20 mouse cellular contexts compared by ENCODE assay signal in genomic region chr1:189362579-189362978, GRCm38 (mm10). TPM values are rescaled to one million over a fixed set of nuclear protein-coding genes. Genes with fewer than 3 reads are reported as not detected.
DNase-seq lines count a peak whose midpoint lies in the region; TF ChIP-seq lines count a peak whose summit lies in the region.
"Had no signal": no experiment of that assay in that cellular context is flagged by ENCODE, and none has a peak within 500 bp of the region (broad histone marks: within the 10 kb centered on the region; RNA-seq: fewer than 3 reads in every experiment).

No protein-coding gene starts in this region.

- H3K4me1 ChIP-seq in testis, adult 2 months (ENCODE audit: control insufficient read depth, insufficient read depth, low read length) = no peaks in the 10 kb centered on the region
- H3K4me1 ChIP-seq: embryonic facial prominence, embryonic 13.5 days; forebrain, embryonic 12.5 days; heart, embryonic 13.5 days; hindbrain, embryonic 12.5 days had no signal

- no peaks in the 10 kb centered on the region for H3K27me3 ChIP-seq in testis, adult 2 months (ENCODE audit: control insufficient read depth, insufficient read depth, low read length)
- H3K27me3 ChIP-seq: CH12.LX; embryonic facial prominence, embryonic 13.5 days; forebrain, embryonic 12.5 days; heart, embryonic 13.5 days; hindbrain, embryonic 12.5 days; Patski had no signal

- peak overlapping the region; percentile 15 for H3K4me3 ChIP-seq in testis, adult 2 months (ENCODE audit: control insufficient read depth, low read depth, low read length)
- H3K4me3 ChIP-seq: embryonic facial prominence, embryonic 13.5 days; forebrain, embryonic 12.5 days; heart, embryonic 13.5 days; hindbrain, embryonic 12.5 days had no signal

- no peak overlapping the region for H3K27ac ChIP-seq in testis, adult 2 months (ENCODE audit: control insufficient read depth, insufficient read depth, low read depth, low read length)
- H3K27ac ChIP-seq: embryonic facial prominence, embryonic 13.5 days; forebrain, embryonic 12.5 days; heart, embryonic 13.5 days; hindbrain, embryonic 12.5 days had no signal

- DNase-seq in cerebellum, adult 11-12 months = peak; percentile 24
- DNase-seq in cerebellum, adult 11 months = no peak
- DNase-seq in testis, postnatal 10 days (ENCODE audit: low spot score) = no peak
- peak; percentile 33 for DNase-seq in cerebellum, adult 9-11 months
- peak; percentile 39 to 43 for DNase-seq in cerebellum, postnatal 36 days
- DNase-seq in thymus, postnatal 14 days = no peak
- DNase-seq in T-cell, adult 2 months (ENCODE audit: low spot score) = no peak
- DNase-seq: adrenal gland, adult 2 months; adrenal gland, postnatal 36 days; gastrocnemius, postnatal 25 days; heart, postnatal 4 days; kidney, adult 11 months; kidney, adult 9 months had no signal

- no peak for TF ChIP-seq POLR2A in testis, adult 2 months (IDR thresholded peaks at IDR 0.05; ENCODE audit: control insufficient read depth, low read depth, low read length)

- TF ChIP-seq CTCF in testis, adult 2 months (IDR thresholded peaks at IDR 0.05; ENCODE audit: control insufficient read depth, insufficient read depth, insufficient replicate concordance, low read depth, low read length) = no peak

- no peaks in the 10 kb centered on the region for H3K36me3 ChIP-seq in testis, adult 2 months (ENCODE audit: control insufficient read depth, insufficient read depth, low read length)
- H3K36me3 ChIP-seq: embryonic facial prominence, embryonic 13.5 days; forebrain, embryonic 12.5 days; heart, embryonic 13.5 days; hindbrain, embryonic 12.5 days had no signal

RNA-seq across cellular contexts. Expression of gene Kcnk2, which starts 39.5 kb away (rescaled TPM):
- 5.1 and 5.8 TPM in 2 replicates for polyA plus RNA-seq in testis, adult 2 months (2012; rRNA removed)
- polyA plus RNA-seq: Patski had no signal

Comparison
In these comparisons a context has a peak if more than half of its experiments do, and no peak if none do; other contexts are left out.
1. DNase-seq: peak in cerebellum, adult 11-12 months (single experiment), cerebellum, adult 9-11 months (single experiment) and cerebellum, postnatal 36 days (2 of 2); none in cerebellum, adult 11 months (single experiment), testis, postnatal 10 days (single experiment), thymus, postnatal 14 days (single experiment) and T-cell, adult 2 months (single experiment).